Mouse (Mus musculus): Measurements from ENCODE around the gene Zc2hc1b.

DNA sequence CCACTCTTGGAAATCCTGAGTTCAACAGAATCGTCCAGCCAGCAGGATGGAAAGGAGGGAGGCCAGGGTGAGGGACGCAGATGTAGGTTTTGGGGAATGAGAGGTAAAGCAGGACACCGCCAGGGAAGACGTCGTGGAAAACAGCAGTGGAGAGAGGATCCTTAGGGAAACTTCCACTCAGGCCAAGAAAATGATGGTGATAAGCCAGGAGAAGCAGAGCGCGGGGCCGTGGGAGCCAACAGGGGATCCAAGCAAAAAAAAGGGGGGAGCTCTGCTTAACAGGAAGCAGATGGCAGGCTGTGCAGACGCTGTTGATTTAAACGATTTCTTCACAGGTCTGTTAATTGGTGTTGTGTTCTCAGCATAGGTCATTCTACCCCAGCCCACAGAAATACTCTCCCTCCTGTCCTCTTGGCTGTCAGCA is 5.0 kb downstream of the Zc2hc1b start:
- TF ChIP-seq POLR2A (IDR thresholded peaks at IDR 0.05; ENCODE audit: low read depth, low read length) (no peak), CTCF (conservative IDR thresholded peaks at IDR 0.05; ENCODE audit: insufficient read depth, insufficient read length, low read depth, low read length) (no peak)
